Mouse (Mus musculus): Measurements from ENCODE around the gene Defb46. TPM values are rescaled to one million over a fixed set of nuclear protein-coding genes. Genes with fewer than 3 reads are reported as not detected.

Defb46 gene
- total RNA-seq (2021): not detected

- no peak for DNase-seq
Observed at GRCm38 (mm10) chr8:19239616-19240015, at the start of gene Defb46. Defb46 (plus strand) TSS chr8:19239916.

GRCm38 (mm10) chr8:19225161-19225560 is 14.6 kb upstream of the Defb46 start, which contains the start of gene Defb6:
Defb6 (plus strand) TSS chr8:19225478.
- no peak for DNase-seq

- DNase-seq: no peak
Observed at GRCm38 (mm10) chr8:19238101-19238500, 1.6 kb upstream of the Defb46 start.

GRCm38 (mm10) chr8:19247280-19247679 is 7.6 kb downstream of the Defb46 start, which contains the start of gene Defb5:
Defb5 (plus strand) TSS chr8:19247580.
- no peak for DNase-seq

- no peak for DNase-seq
Observed at GRCm38 (mm10) chr8:19258136-19258535, 18.4 kb downstream of the Defb46 start.

- no peak for DNase-seq
Observed at GRCm38 (mm10) chr8:19259667-19260066, 20.0 kb downstream of the Defb46 start.

Other genes starting within 250 kb of the Defb46 start
- not detected for gene Defb37, start 248.9 kb upstream of the Defb46 start, total RNA-seq (2021)
- not detected for gene Defb38, start 213.3 kb upstream of the Defb46 start, total RNA-seq (2021)
- gene Defb39, start 175.1 kb upstream of the Defb46 start, total RNA-seq (2021): not detected
- gene Defb12, start 125.1 kb upstream of the Defb46 start, total RNA-seq (2021): not detected
- not detected for gene Defb34, start 116.2 kb upstream of the Defb46 start, total RNA-seq (2021)
- not detected for gene Gm45826, start 99.1 kb upstream of the Defb46 start, total RNA-seq (2021)
- gene Defb14, start 45.6 kb upstream of the Defb46 start, total RNA-seq (2021): not detected
- gene Defb4, start 41.2 kb upstream of the Defb46 start, total RNA-seq (2021): not detected
- gene Defb6, start 14.4 kb upstream of the Defb46 start, total RNA-seq (2021): not detected
- gene Defb5, start 7.7 kb downstream of the Defb46 start, total RNA-seq (2021): not detected
- not detected for gene Defb3, start 53.4 kb downstream of the Defb46 start, total RNA-seq (2021)
- gene Defb8, start 207.7 kb downstream of the Defb46 start, total RNA-seq (2021): not detected